Mouse (Mus musculus) pancreas, adult 10 weeks (tissue): ENCODE results near the gene Wdr17. TPM values are rescaled to one million over a fixed set of nuclear protein-coding genes. Genes with fewer than 3 reads are reported as not detected.

Source experiments
- polyA plus RNA-seq: library from polyadenylated mRNA; stranded (reverse); fragments of 350-450 nt; fragmentation: Illumina TruSeq; extraction: RNeasy Lipid Tissue Mini Kit (QIAGEN cat#74804); gene quantifications from one replicate; pipeline ENCODE4 v1.2.3, GENCODE M21; 2015; ENCODE audit warnings: low read depth, low replicate concordance; ENCODE audit not compliant: insufficient read depth

Wdr17 gene
- polyA plus RNA-seq = 0.31 TPM

GRCm38 (mm10) chr8:54886987-54887785 is at the start of gene Wdr17:
Gene Wdr17, minus strand, starts transcription at chr8:54887184.

GRCm38 (mm10) chr8:54600671-54601251 is 286.2 kb downstream of the Wdr17 start, which contains the start of gene Spata4:
Gene Spata4, plus strand, starts transcription at chr8:54600781.

Other genes with a start within 250 kb of the Wdr17 start
- 14.3 TPM for gene Gpm6a, start 67.7 kb upstream of the Wdr17 start, polyA plus RNA-seq